Mouse (Mus musculus): Measurements from ENCODE around the gene Flrt1. TPM values are rescaled to one million over a fixed set of nuclear protein-coding genes. Genes with fewer than 3 reads are reported as not detected.

The Flrt1 gene
- polyA plus RNA-seq, 1 experiment, result not detected

DNA sequence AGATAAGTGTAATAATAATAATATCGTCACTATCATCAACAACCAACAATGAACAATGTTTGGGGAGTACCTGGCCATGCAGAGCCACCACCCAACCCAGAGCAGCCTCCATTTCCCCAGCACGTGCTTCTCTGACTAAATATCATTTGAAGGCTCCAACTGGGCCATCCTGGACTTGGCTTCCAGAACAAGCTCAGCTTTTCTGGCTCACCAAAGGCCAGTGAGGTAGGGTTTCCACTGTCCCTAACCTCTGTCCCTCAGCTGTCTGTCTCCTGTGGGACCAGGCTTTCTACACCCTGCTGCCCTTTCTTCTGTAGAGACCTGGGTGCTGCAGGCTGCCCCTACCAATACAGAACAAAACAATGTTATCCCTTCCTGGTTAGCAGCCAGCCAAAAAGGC lies 1.0 kb upstream of the Flrt1 start:
- Histone ChIP-seq H3K27ac (ENCODE audit: control insufficient read depth, insufficient read depth, low read depth, low read length, poor library complexity) (no peak overlapping the region), H3K4me1 (ENCODE audit: control insufficient read depth, insufficient read depth, low read length) (no peaks in the 10 kb centered on the region; the same call in 1 of the 2 replicates), H3K4me3 (replicated peaks; ENCODE audit: control insufficient read depth, low read depth, low read length) (no peak overlapping the region)
- no peak for TF ChIP-seq POLR2A (IDR thresholded peaks at IDR 0.05; ENCODE audit: borderline replicate concordance, control insufficient read depth, low read depth, low read length)
- no peak for TF ChIP-seq CTCF (IDR thresholded peaks at IDR 0.05; ENCODE audit: control insufficient read depth, insufficient read depth, low read length)
- WGBS, result 79% methylated on average over 2 of the region's 2 CpGs

DNA sequence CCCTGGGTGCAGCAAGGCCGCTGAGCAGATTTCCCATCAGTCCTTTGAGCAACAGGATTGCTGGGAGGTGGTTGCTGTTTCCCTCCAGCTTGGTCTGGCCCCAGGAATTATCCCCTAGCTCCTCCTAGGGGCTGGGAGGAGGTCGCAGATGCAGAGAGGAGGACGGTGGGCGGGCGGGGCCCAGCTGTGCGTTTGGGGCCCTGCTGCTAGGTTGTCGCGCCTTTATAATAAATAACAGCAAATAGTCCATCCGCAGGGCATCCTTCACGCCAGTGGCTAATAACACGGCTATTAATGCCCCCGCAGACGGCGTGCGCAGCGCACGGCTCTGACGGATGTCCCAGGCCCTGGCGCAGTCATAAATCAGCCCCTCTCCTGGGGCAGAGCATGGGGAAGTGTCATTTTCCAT lies 1.5 kb downstream of the Flrt1 start:
- no peak overlapping the region for H3K4me3 ChIP-seq (replicated peaks; ENCODE audit: control insufficient read depth, low read depth, low read length)
- no peak overlapping the region for H3K27ac ChIP-seq (ENCODE audit: control insufficient read depth, insufficient read depth, low read depth, low read length, poor library complexity)
- H3K4me1 ChIP-seq (ENCODE audit: control insufficient read depth, insufficient read depth, low read length), result no peaks in the 10 kb centered on the region; the same call in 1 of the 2 replicates
- 84% methylated on average over 19 of the region's 19 CpGs for whole genome bisulfite sequencing
- TF ChIP-seq POLR2A (IDR thresholded peaks at IDR 0.05; ENCODE audit: borderline replicate concordance, control insufficient read depth, low read depth, low read length) (no peak), CTCF (IDR thresholded peaks at IDR 0.05; ENCODE audit: control insufficient read depth, insufficient read depth, low read length) (no peak)

DNA sequence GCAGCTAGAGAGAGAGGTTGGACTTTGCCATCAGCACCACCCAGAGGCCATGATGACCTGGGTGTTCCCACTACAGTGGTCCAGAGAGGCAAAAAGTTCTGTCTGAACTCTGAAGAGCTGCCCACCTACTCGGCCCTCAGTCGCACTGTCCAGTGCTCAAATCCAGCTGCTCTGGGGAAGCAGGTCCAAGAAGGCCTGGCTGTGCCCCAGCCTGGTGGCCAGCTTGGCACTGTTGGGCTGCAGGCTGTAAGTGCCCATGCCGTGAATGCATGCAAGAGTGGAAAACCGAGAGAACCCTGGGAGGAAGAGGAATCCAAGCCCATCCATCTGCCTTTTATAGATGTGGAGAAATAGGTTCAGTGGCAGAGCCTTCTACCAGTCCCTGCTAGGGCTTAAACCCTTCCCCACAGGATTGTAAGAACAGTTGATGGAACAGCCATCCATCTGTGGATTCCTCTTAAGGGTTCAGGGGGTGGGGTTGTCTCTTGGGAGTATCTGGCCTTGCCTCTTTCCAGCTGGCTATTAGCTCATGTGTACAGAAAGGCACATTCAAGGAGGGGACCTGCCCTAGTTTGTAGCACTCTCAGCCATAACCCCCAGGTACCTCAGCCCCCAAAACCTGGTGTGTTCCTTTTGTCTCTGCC lies 2.1 kb downstream of the Flrt1 start:
- no peak for TF ChIP-seq CTCF (IDR thresholded peaks at IDR 0.05; ENCODE audit: control insufficient read depth, insufficient read depth, low read length)
- no peak for TF ChIP-seq POLR2A (IDR thresholded peaks at IDR 0.05; ENCODE audit: borderline replicate concordance, control insufficient read depth, low read depth, low read length)
- H3K4me3 ChIP-seq (replicated peaks; ENCODE audit: control insufficient read depth, low read depth, low read length), result no peak overlapping the region
- WGBS, result 81% methylated on average over 4 of the region's 4 CpGs
- no peaks in the 10 kb centered on the region; the same call in 1 of the 2 replicates for H3K4me1 ChIP-seq (ENCODE audit: control insufficient read depth, insufficient read depth, low read length)
- no peak overlapping the region for H3K27ac ChIP-seq (ENCODE audit: control insufficient read depth, insufficient read depth, low read depth, low read length, poor library complexity)

DNA sequence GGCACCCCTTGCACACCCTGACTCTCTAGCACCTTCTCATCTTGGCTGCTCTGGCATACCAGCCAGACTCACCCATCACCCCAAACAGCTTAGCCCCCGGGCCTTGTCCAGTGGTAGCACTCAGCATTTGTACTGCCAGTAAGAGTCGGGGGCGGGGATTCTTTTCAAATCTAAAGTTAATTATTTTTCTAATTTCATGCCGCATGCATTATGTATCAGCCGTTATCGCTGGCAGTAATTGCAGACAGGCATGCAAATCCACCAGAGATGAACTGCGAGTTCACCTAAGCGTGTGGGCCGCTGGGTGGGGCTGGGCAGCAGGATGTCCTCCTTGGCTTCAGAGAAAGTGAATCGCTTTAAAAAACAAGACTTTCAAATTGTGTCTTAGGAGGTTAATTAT lies 3.5 kb downstream of the Flrt1 start:
- no peak overlapping the region for H3K4me3 ChIP-seq (replicated peaks; ENCODE audit: control insufficient read depth, low read depth, low read length)
- WGBS, result 87% methylated on average over 10 of the region's 10 CpGs
- TF ChIP-seq POLR2A (IDR thresholded peaks at IDR 0.05; ENCODE audit: borderline replicate concordance, control insufficient read depth, low read depth, low read length) (no peak), CTCF (IDR thresholded peaks at IDR 0.05; ENCODE audit: control insufficient read depth, insufficient read depth, low read length) (no peak)
- no peak overlapping the region for H3K27ac ChIP-seq (ENCODE audit: control insufficient read depth, insufficient read depth, low read depth, low read length, poor library complexity)
- no peaks in the 10 kb centered on the region; the same call in 1 of the 2 replicates for H3K4me1 ChIP-seq (ENCODE audit: control insufficient read depth, insufficient read depth, low read length)

DNA sequence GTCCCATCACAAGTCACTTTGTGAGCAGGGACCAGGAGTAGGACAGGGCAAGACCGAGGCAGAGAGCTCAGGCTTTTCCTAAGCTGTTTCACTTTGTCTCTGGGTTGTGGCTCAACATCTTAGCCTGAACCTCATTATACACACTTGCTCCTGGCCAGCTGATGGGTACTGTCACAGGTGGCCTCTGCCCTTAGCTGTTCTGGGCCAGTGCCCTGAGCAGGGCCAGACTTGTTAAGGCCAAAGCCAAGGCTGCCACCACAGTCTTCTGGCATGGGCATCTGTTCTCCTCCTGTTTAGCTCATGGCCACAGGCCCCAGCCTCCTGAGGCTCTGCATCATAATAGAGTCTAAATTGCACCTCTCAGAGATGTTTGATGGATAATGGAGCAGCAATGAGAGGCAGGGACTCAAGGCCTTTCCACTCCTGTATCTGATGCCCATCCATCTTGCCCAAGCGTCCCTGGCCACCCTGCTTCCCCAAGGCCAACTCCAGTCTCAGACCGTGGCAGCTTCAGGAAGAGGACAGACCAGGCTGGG lies 5.8 kb downstream of the Flrt1 start:
- no peak overlapping the region for H3K4me3 ChIP-seq (replicated peaks; ENCODE audit: control insufficient read depth, low read depth, low read length)
- TF ChIP-seq POLR2A (IDR thresholded peaks at IDR 0.05; ENCODE audit: borderline replicate concordance, control insufficient read depth, low read depth, low read length), result no peak
- TF ChIP-seq CTCF (IDR thresholded peaks at IDR 0.05; ENCODE audit: control insufficient read depth, insufficient read depth, low read length), result no peak
- 85% methylated on average over 3 of the region's 3 CpGs for WGBS
- no peak overlapping the region for H3K27ac ChIP-seq (ENCODE audit: control insufficient read depth, insufficient read depth, low read depth, low read length, poor library complexity)
- no peaks in the 10 kb centered on the region for H3K4me1 ChIP-seq (ENCODE audit: control insufficient read depth, insufficient read depth, low read length)

DNA sequence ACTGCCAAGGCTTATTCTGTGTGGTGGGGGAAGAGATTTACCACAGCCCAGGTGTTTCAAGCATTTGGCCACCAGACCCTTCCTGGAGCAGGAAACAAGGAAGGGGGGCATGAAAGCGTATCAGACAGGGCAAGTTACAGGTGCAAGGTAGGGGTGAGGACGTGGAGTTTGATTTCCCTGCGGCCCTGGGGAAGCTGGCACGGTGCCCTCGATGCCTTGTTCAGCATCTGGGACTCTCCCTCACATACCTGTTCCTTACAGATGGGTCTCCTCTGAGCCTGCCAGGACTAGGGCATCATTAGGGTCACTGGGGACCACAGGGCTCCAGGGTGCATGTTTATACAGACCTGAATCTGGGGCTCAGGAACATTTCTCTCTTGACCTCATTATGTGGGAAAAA lies 12.8 kb downstream of the Flrt1 start:
- Histone ChIP-seq H3K4me3 (replicated peaks; ENCODE audit: control insufficient read depth, low read depth, low read length) (no peak overlapping the region), H3K4me1 (ENCODE audit: control insufficient read depth, insufficient read depth, low read length) (no peaks in the 10 kb centered on the region), H3K27ac (ENCODE audit: control insufficient read depth, insufficient read depth, low read depth, low read length, poor library complexity) (no peak overlapping the region)
- WGBS, result 28% methylated on average over 5 of the region's 5 CpGs
- no peak for TF ChIP-seq CTCF (IDR thresholded peaks at IDR 0.05; ENCODE audit: control insufficient read depth, insufficient read depth, low read length)
- TF ChIP-seq POLR2A (IDR thresholded peaks at IDR 0.05; ENCODE audit: borderline replicate concordance, control insufficient read depth, low read depth, low read length), result no peak

DNA sequence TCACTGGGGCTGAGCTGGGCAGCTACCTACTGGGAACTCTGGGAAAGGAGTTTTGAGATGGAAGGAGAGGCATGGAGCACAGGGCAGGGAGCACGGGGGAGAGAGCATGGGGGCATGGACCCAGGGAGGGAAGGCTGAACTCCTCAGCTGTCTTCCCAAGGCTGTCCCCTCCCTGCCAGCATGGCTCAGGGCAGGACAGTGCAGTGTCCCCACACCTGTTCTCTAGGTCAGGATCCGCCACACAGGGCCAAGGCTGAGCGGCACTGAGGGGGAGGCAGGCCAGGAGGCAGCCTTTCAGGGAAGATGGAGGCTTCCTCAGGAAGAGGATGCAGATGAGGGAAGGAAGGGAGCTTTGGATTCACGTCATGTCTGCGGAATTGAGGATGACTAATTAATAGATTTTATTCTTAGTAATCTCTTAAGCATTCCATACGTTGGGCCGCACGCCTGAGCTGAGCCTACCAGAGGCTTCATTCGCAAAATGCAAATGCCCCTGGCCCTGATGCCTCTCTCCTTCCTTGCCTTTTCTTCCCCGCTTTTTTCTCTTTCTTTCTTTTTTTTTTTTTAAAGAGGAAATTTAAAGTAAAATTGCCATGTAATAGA lies 14.0 kb downstream of the Flrt1 start:
- Histone ChIP-seq H3K4me1 (ENCODE audit: control insufficient read depth, insufficient read depth, low read length) (no peaks in the 10 kb centered on the region), H3K4me3 (replicated peaks; ENCODE audit: control insufficient read depth, low read depth, low read length) (no peak overlapping the region), H3K27ac (ENCODE audit: control insufficient read depth, insufficient read depth, low read depth, low read length, poor library complexity) (no peak overlapping the region)
- WGBS, result 85% methylated on average over 10 of the region's 10 CpGs
- no peak for TF ChIP-seq POLR2A (IDR thresholded peaks at IDR 0.05; ENCODE audit: borderline replicate concordance, control insufficient read depth, low read depth, low read length)
- no peak for TF ChIP-seq CTCF (IDR thresholded peaks at IDR 0.05; ENCODE audit: control insufficient read depth, insufficient read depth, low read length)

DNA sequence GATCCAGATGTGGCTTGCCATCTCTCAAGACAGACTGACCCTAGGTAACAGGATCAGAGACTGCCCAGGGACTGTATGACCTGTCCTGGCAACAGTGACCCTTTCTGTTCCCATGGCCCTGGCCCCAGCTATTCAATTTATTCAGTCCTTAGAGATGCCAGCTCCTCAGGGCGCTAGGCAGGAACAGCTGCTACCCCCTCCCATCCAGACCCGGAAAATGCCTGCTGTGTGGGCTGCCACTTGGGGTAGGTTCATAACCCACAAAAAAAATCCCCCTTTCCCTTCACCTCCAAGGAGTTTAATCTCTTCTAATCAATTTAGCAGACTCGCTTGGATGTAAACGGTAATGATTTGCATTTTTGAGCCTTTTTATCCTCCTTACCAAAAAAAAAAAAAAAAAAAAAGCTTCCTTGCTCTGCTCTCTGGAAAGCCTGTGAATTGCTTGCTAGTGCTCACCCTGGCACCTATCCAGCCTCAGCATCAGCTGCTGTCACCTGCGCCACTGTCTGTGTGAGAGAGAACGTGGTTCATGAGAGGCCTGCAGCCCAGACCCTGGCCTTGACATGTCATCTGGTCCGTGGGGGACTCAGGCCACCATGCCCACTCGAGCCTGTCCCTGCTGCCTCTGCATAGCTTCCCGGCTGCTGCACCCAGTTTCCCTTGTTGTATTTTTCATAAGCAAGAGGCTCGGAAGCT lies 15.0 kb downstream of the Flrt1 start:
- 64% methylated on average over 10 of the region's 10 CpGs for whole genome bisulfite sequencing
- no peak overlapping the region for H3K27ac ChIP-seq (ENCODE audit: control insufficient read depth, insufficient read depth, low read depth, low read length, poor library complexity)
- no peaks in the 10 kb centered on the region for H3K4me1 ChIP-seq (ENCODE audit: control insufficient read depth, insufficient read depth, low read length)
- no peak for TF ChIP-seq POLR2A (IDR thresholded peaks at IDR 0.05; ENCODE audit: borderline replicate concordance, control insufficient read depth, low read depth, low read length)
- TF ChIP-seq CTCF (IDR thresholded peaks at IDR 0.05; ENCODE audit: control insufficient read depth, insufficient read depth, low read length), result no peak
- no peak overlapping the region for H3K4me3 ChIP-seq (replicated peaks; ENCODE audit: control insufficient read depth, low read depth, low read length)

Measured in bone marrow, adult 2 months (tissue).